Mouse (Mus musculus) CH12.LX (cell line): ENCODE data around the gene Exosc8. TPM values are rescaled to one million over a fixed set of nuclear protein-coding genes. Genes with fewer than 3 reads are reported as not detected.

Source experiments
- DNase-seq: peaks from one replicate; pipeline ENCODE4 v3.0.0-alpha.2; 2013; ENCODE audit errors: extremely low read depth
- H3K27ac ChIP-seq: 2 replicates; pipeline ENCODE4 v1.5.1; 2012; ENCODE audit warnings: low read depth, mild to moderate bottlenecking, control low read depth, moderate library complexity; ENCODE audit not compliant: insufficient read depth
- H3K27me3 ChIP-seq: replicated peaks from 2 replicates; pipeline ENCODE3; 2012; ENCODE audit warnings: inconsistent platforms
- H3K36me3 ChIP-seq, 2 experiments: replicated peaks in 1 of 2; 2 replicates each; pipeline versions ENCODE3 to v1.6.1; 2012; ENCODE audit warnings: inconsistent platforms in 1 of 2, low read length in 1 of 2, mild to moderate bottlenecking in 1 of 2, mixed read lengths in 1 of 2, moderate library complexity in 1 of 2; ENCODE audit not compliant: control insufficient read depth in 1 of 2, insufficient read depth in 1 of 2
- H3K4me1 ChIP-seq, 2 experiments: 2 replicates each; pipeline ENCODE4 v1.6.1; 2012; ENCODE audit warnings: inconsistent platforms in 1 of 2, moderate library complexity in 1 of 2; ENCODE audit not compliant: insufficient read depth in 2 of 2, control insufficient read depth in 1 of 2
- H3K4me2 ChIP-seq: 2 replicates; pipeline ENCODE4 v1.6.1; 2012; ENCODE audit warnings: low read depth, mild to moderate bottlenecking, control low read depth; ENCODE audit not compliant: poor library complexity, insufficient read depth, severe bottlenecking
- H3K4me3 ChIP-seq, 3 experiments: fragments of 150-350 bp in 1 of 3; sonication (generic) in 1 of 3; replicated peaks in 1 of 3; 2 replicates each; pipeline versions ENCODE3 to v1.5.1; 2011 to 2012; ENCODE audit warnings: low read depth in 2 of 3, low read length in 2 of 3, mild to moderate bottlenecking in 2 of 3, moderate library complexity in 2 of 3, control low read depth in 1 of 3, improper control_type of control experiment in 1 of 3, inconsistent platforms in 1 of 3, mixed read lengths in 1 of 3; ENCODE audit not compliant: poor library complexity in 1 of 3
- H3K79me2 ChIP-seq: replicated peaks from 2 replicates; pipeline ENCODE4 v1.6.1; 2012; ENCODE audit warnings: mild to moderate bottlenecking, moderate library complexity; ENCODE audit not compliant: control insufficient read depth, poor library complexity, insufficient read depth, severe bottlenecking; ENCODE audit errors: extremely low read depth
- H3K9ac ChIP-seq: 2 replicates; pipeline ENCODE4 v1.6.1; 2012; ENCODE audit warnings: low read depth, mild to moderate bottlenecking, control low read depth, moderate library complexity; ENCODE audit not compliant: insufficient read depth
- H3K9me3 ChIP-seq: replicated peaks from 2 replicates; pipeline ENCODE3; 2012; ENCODE audit warnings: low read length, inconsistent platforms, mixed read lengths
- BHLHE40 ChIP-seq: IDR thresholded peaks from 2 replicates; pipeline ENCODE4 v1.6.1; 2011; ENCODE audit warnings: mild to moderate bottlenecking, low read depth, low read length, improper control_type of control experiment
- CHD2 ChIP-seq: IDR thresholded peaks from 2 replicates; pipeline ENCODE4 v1.6.1; 2011; ENCODE audit warnings: low read length, improper control_type of control experiment
- EP300 ChIP-seq: IDR thresholded peaks from 2 replicates; pipeline ENCODE4 v1.6.1; 2011; ENCODE audit warnings: low read length, improper control_type of control experiment
- ETS1 ChIP-seq: conservative IDR thresholded peaks from 2 replicates; pipeline ENCODE4 v1.6.1; 2012; ENCODE audit warnings: low read depth, mild to moderate bottlenecking, inconsistent platforms, low read length, improper control_type of control experiment, moderate library complexity
- GABPA ChIP-seq: IDR thresholded peaks from 2 replicates; pipeline ENCODE4 v1.6.1; 2012; ENCODE audit warnings: low read depth, low read length, improper control_type of control experiment, inconsistent platforms; ENCODE audit not compliant: insufficient replicate concordance
- HCFC1 ChIP-seq: IDR thresholded peaks from 2 replicates; pipeline ENCODE4 v1.6.1; 2012; ENCODE audit warnings: low read depth, mild to moderate bottlenecking, inconsistent platforms, low read length, improper control_type of control experiment
- IRF4 ChIP-seq: IDR thresholded peaks from 2 replicates; pipeline ENCODE4 v1.6.1; 2014; ENCODE audit warnings: low read depth, mild to moderate bottlenecking, inconsistent platforms, low read length, improper control_type of control experiment
- JUN ChIP-seq: IDR thresholded peaks from 2 replicates; pipeline ENCODE4 v1.6.1; 2011; ENCODE audit warnings: low read depth, mild to moderate bottlenecking, low read length, improper control_type of control experiment, moderate library complexity; ENCODE audit not compliant: insufficient read depth
- JUND ChIP-seq: conservative IDR thresholded peaks from 2 replicates; pipeline ENCODE4 v1.6.1; 2011; ENCODE audit warnings: low read depth, low read length, improper control_type of control experiment
- MAFK ChIP-seq: IDR thresholded peaks from 2 replicates; pipeline ENCODE4 v1.6.1; 2011; ENCODE audit warnings: low read length, improper control_type of control experiment; ENCODE audit not compliant: insufficient replicate concordance
- MAX ChIP-seq: IDR thresholded peaks from 2 replicates; pipeline ENCODE4 v1.6.1; 2011; ENCODE audit warnings: low read length, improper control_type of control experiment
- MAZ ChIP-seq: IDR thresholded peaks from 2 replicates; pipeline ENCODE4 v1.6.1; 2012; ENCODE audit warnings: low read depth, mild to moderate bottlenecking, inconsistent platforms, low read length, improper control_type of control experiment, moderate library complexity
- NRF1 ChIP-seq: IDR thresholded peaks from 2 replicates; pipeline ENCODE4 v1.6.1; 2014; ENCODE audit warnings: low read depth, mild to moderate bottlenecking, inconsistent platforms, low read length, improper control_type of control experiment, moderate library complexity
- RCOR1 ChIP-seq: conservative IDR thresholded peaks from 2 replicates; pipeline ENCODE4 v1.6.1; 2012; ENCODE audit warnings: low read depth, mild to moderate bottlenecking, inconsistent platforms, low read length, improper control_type of control experiment
- SMC3 ChIP-seq: IDR thresholded peaks from 2 replicates; pipeline ENCODE4 v1.6.1; 2011; ENCODE audit warnings: low read depth, low read length, improper control_type of control experiment
- TBP ChIP-seq: conservative IDR thresholded peaks from 2 replicates; pipeline ENCODE4 v1.6.1; 2011; ENCODE audit warnings: low read depth, low read length, improper control_type of control experiment
- TCF12 ChIP-seq: IDR thresholded peaks from 2 replicates; pipeline ENCODE4 v1.6.1; 2014; ENCODE audit warnings: low read depth, mild to moderate bottlenecking, inconsistent platforms, low read length, improper control_type of control experiment
- USF1 ChIP-seq: IDR thresholded peaks from 2 replicates; pipeline ENCODE4 v1.6.1; 2014; ENCODE audit warnings: low read depth, mild to moderate bottlenecking, inconsistent platforms, low read length, improper control_type of control experiment
- USF2 ChIP-seq: conservative IDR thresholded peaks from 2 replicates; pipeline ENCODE4 v1.6.1; 2011; ENCODE audit warnings: low read depth, low read length, improper control_type of control experiment
- ZC3H11A ChIP-seq: IDR thresholded peaks from 2 replicates; pipeline ENCODE4 v1.6.1; 2012; ENCODE audit warnings: low read depth, mild to moderate bottlenecking, inconsistent platforms, low read length, improper control_type of control experiment
- ZKSCAN1 ChIP-seq: IDR thresholded peaks from 2 replicates; pipeline ENCODE4 v1.6.1; 2012; ENCODE audit warnings: low read depth, inconsistent platforms, low read length, improper control_type of control experiment, borderline replicate concordance
- dilution Hi-C: fragments of 300-500 bp; cut with MboI; formaldehyde crosslinking; loops from 2 replicates; pipeline ENCODE4 v1.14.3; 2020; ENCODE audit warnings: low sequenced_read_pairs; ENCODE audit not compliant: extremely low pct_unique_long_range_greater_than_20kb, extremely low pct_ligation_motif_present
- in situ Hi-C: fragments of 300-500 bp; cut with MboI; formaldehyde crosslinking; loops from 3 replicates; pipeline ENCODE4 v1.14.3; 2019; ENCODE audit warnings: low sequenced_read_pairs, low pct_ligation_motif_present, low pct_unique_long_range_greater_than_20kb, mixed read lengths
- polyA plus RNA-seq: library from polyadenylated mRNA; unstranded; fragments of >175 nt; gene quantifications from 2 replicates; pipeline ENCODE4 v1.2.1, GENCODE M21; 2012; ENCODE audit warnings: low read depth; ENCODE audit not compliant: insufficient read length
- total RNA-seq, 2 experiments: library from RNA; depleted of rRNA; stranded (reverse); fragments of 300-350 nt in 1 of 2; fragments of >200 nt in 1 of 2; gene quantifications; 2 replicates each; pipeline ENCODE4 v1.2.3; 2012 to 2014

Gene Exosc8
- total and polyA plus RNA-seq, 3 experiments = 102 to 238 (median 124) TPM

- Histone ChIP-seq H3K9ac (no peak overlapping the region), H3K4me3 (no peak overlapping the region), H3K9me3 (no peaks in the 10 kb centered on the region), H3K27me3 (no peaks in the 10 kb centered on the region), H3K27ac (no peak overlapping the region), H3K36me3 (no peaks in the 10 kb centered on the region), H3K4me1 (no peaks in the 10 kb centered on the region), H3K79me2 (no peaks in the 10 kb centered on the region), H3K4me2 (no peak overlapping the region)
- dilution Hi-C loops = no loop called here
- in situ Hi-C loops = no loop called here
- TF ChIP-seq JUND = no peak
- TF ChIP-seq GABPA = no peak
- TF ChIP-seq BHLHE40 = no peak
- no peak for TF ChIP-seq EP300
- no peak for TF ChIP-seq IRF4
- no peak for TF ChIP-seq CHD2
- TF ChIP-seq MAFK = no peak
- no peak for TF ChIP-seq MAZ
- TF ChIP-seq USF1 = no peak
- TF ChIP-seq ETS1 = no peak
- TF ChIP-seq SMC3 = no peak
- no peak for TF ChIP-seq TCF12
- no peak for TF ChIP-seq TBP
- TF ChIP-seq ZC3H11A = no peak
- no peak for TF ChIP-seq HCFC1
- TF ChIP-seq MAX = no peak
- no peak for DNase-seq
These were observed 31.6 kb upstream of the Exosc8 start for GRCm38 (mm10) chr3:54766811-54767210.

GRCm38 (mm10) chr3:54766034-54766433 is 30.8 kb upstream of the Exosc8 start:
- H3K4me1 ChIP-seq = no peaks in the 10 kb centered on the region
- dilution Hi-C loops = no loop called here

More at GRCm38 (mm10) chr3:54766034-54766433, 30.8 kb upstream of the Exosc8 start:
- H3K4me3 ChIP-seq = no peak overlapping the region
- in situ Hi-C loops = no loop called here
- no peak for DNase-seq
- no peaks in the 10 kb centered on the region for H3K27me3 ChIP-seq
- no peak overlapping the region for H3K4me2 ChIP-seq
- TF ChIP-seq NRF1 = no peak
- no peak for TF ChIP-seq USF1
- no peak for TF ChIP-seq ZKSCAN1
- no peak for TF ChIP-seq RCOR1
- TF ChIP-seq JUN = no peak
- no peak for TF ChIP-seq ZC3H11A
- TF ChIP-seq USF2 = no peak
- no peak for TF ChIP-seq CHD2
- TF ChIP-seq MAFK = no peak
- no peak for TF ChIP-seq TCF12
- no peak for TF ChIP-seq GABPA
- H3K9ac ChIP-seq = no peak overlapping the region
- no peaks in the 10 kb centered on the region for H3K36me3 ChIP-seq
- no peaks in the 10 kb centered on the region for H3K79me2 ChIP-seq
- no peak overlapping the region for H3K27ac ChIP-seq
- no peaks in the 10 kb centered on the region for H3K9me3 ChIP-seq
